Mouse (Mus musculus) lung, embryonic 14.5 days (tissue): ENCODE data around the gene Ndst4. TPM values are rescaled to one million over a fixed set of nuclear protein-coding genes. Genes with fewer than 3 reads are reported as not detected.

ENCODE experiments used
- ATAC-seq: fragments of 200-750 bp; cut with Nextera tagmentation; 2 replicates; pipeline ENCODE4 v1.8.0; 2017; ENCODE audit warnings: mild to moderate bottlenecking, moderate TSS enrichment, moderate library complexity; ENCODE audit not compliant: insufficient read depth
- DNase-seq: peaks from one replicate; pipeline ENCODE4 v3.0.0-alpha.2; 2015
- H3K27ac ChIP-seq: fragments of 300-500 bp; sonication (generic); 2 replicates; pipeline ENCODE4 v1.5.1; 2014; ENCODE audit warnings: low read depth, mild to moderate bottlenecking, moderate library complexity
- H3K27me3 ChIP-seq: fragments of 300-500 bp; sonication (generic); 2 replicates; pipeline ENCODE4 v1.6.1; 2014; ENCODE audit warnings: low read length, control low read depth; ENCODE audit not compliant: insufficient read depth
- H3K36me3 ChIP-seq: fragments of 300-500 bp; sonication (generic); 2 replicates; pipeline ENCODE4 v1.6.1; 2014; ENCODE audit warnings: control low read depth; ENCODE audit not compliant: insufficient read depth
- H3K4me1 ChIP-seq: fragments of 300-500 bp; sonication (generic); 2 replicates; pipeline ENCODE4 v1.6.1; 2014; ENCODE audit warnings: antibody characterized with exemption, control low read depth; ENCODE audit not compliant: insufficient read depth
- H3K4me2 ChIP-seq: fragments of 300-500 bp; sonication (generic); 2 replicates; pipeline ENCODE4 v1.6.1; 2014; ENCODE audit warnings: mild to moderate bottlenecking
- H3K4me3 ChIP-seq: fragments of 300-500 bp; sonication (generic); 2 replicates; pipeline ENCODE4 v1.5.1; 2014; ENCODE audit warnings: low read depth, low read length
- H3K9ac ChIP-seq: fragments of 300-500 bp; sonication (generic); 2 replicates; pipeline ENCODE4 v1.6.1; 2014
- H3K9me3 ChIP-seq: fragments of 300-500 bp; sonication (generic); 2 replicates; pipeline ENCODE4 v1.6.1; 2016; ENCODE audit warnings: low read depth, low read length, control low read depth
- CTCF ChIP-seq: IDR thresholded peaks from 2 replicates; pipeline ENCODE4 v1.5.1; 2016; ENCODE audit warnings: antibody characterized with exemption, low read depth
- WGBS: fragments of 180-500 bp; shearing (Covaris S2); extraction: QIAGEN DNeasy Blood & Tissue Kit; methylation state at CpG from one replicate; pipeline ENCODE4 v1.1.7; 2014; 5-methylcytosine and 5-hydroxymethylcytosine counted together
- polyA plus RNA-seq: library from polyadenylated mRNA; unstranded; fragments of >200 nt; fragmentation: Nextera tagmentation; extraction: Ambion mirVana; gene quantifications from 2 replicates; pipeline ENCODE4 v1.2.1, GENCODE M21; 2014

The Ndst4 gene
- polyA plus RNA-seq, 1 experiment from 2014 or later: 0.04 TPM

DNA sequence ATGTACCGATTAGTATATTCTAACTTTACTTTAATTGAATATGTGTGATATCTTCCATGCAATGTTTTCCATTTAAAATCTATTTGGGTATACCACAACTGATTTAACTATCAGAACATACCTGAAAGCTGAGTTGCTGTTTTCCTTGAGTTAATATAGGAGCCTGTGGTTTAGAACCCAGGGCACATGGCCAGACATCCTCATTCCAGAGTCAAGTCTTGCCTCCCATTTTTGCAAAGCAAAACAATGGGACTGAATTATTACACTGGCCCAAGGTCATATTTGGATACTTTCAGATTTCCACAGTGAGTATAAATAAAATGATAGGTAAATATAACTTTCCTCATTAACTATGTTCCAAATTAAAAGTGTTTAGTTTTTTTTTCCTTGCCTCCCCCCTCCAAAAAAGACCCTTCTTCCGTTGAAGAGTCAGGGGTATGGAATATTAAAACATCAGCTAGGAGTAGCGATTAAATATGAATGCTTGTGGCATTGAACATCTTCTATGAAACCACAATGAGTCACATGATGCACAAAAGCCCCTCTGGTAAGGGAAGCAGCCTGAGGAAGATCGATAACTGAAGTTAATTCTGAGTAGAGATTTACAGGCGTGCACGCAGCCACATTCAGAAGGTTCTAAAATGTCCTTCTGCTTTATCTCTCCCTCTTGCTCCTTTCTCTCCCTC, 271.5 kb downstream of the Ndst4 start:
- 80% methylated on average over 6 of the region's 6 CpGs for WGBS
- no peak for TF ChIP-seq CTCF
- H3K4me2 ChIP-seq: no peak overlapping the region
- H3K4me3 ChIP-seq: no peak overlapping the region
- no peaks in the 10 kb centered on the region for H3K4me1 ChIP-seq
- no peaks in the 10 kb centered on the region for H3K9me3 ChIP-seq
- DNase-seq: no peak
- H3K27ac ChIP-seq: no peak overlapping the region
- no peak for ATAC-seq
- no peaks in the 10 kb centered on the region for H3K27me3 ChIP-seq
- H3K36me3 ChIP-seq: no peaks in the 10 kb centered on the region
- H3K9ac ChIP-seq: no peak overlapping the region

- TF ChIP-seq CTCF: no peak
Observed at GRCm38 (mm10) chr3:125678924-125679323, 275.0 kb downstream of the Ndst4 start.

DNA sequence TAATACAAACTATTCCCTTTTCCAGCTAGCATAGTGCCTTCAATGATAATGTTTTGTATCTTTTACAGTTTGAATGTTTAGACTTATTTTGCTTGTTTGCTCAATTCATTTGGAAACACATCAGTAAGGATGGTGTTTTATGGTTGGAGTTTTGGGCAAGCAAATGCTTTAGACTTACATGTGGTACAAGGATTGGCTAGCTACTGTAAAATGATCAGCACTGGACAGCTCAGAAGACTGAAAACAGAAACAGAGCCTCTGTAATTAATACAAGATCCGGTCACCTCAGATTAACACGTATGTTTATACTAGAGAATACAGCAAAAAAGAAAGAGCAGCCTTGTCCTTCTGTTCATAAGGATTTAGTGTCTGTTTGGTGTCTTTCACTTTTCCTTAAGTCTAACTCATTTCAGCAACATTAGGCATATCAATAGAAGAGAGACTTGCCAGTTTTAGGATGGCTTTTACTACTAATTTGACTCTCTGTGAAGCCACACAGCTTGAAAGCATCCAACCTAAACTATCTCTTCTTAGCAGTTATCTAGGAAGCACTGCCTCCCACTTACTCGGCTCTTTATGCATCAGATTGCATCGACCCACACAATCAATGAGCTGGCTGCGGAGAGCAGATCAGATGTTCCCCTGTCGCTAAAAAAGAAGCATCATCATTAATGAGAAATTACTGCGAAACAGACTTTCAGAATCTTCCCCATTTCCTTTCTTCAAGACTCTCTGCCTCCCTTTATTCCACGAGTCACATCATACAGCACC, 279.8 kb downstream of the Ndst4 start:
- Histone ChIP-seq H3K27ac (no peak overlapping the region), H3K27me3 (no peaks in the 10 kb centered on the region), H3K4me3 (no peak overlapping the region), H3K36me3 (no peaks in the 10 kb centered on the region), H3K9me3 (no peaks in the 10 kb centered on the region), H3K9ac (no peak overlapping the region), H3K4me2 (no peak overlapping the region), H3K4me1 (no peaks in the 10 kb centered on the region)
- no peak for TF ChIP-seq CTCF
- DNase-seq (peak; percentile 12), ATAC-seq (no peak)
- 60% methylated on average over 8 of the region's 8 CpGs for WGBS

More at GRCm38 (mm10) chr3:125678924-125679323, 275.0 kb downstream of the Ndst4 start:
- no peaks in the 10 kb centered on the region for H3K9me3 ChIP-seq
- no peaks in the 10 kb centered on the region for H3K36me3 ChIP-seq
- DNase-seq (no peak), ATAC-seq (no peak)
- H3K27me3 ChIP-seq: no peaks in the 10 kb centered on the region
- no peaks in the 10 kb centered on the region for H3K4me1 ChIP-seq
- H3K9ac ChIP-seq: no peak overlapping the region
- H3K4me3 ChIP-seq: no peak overlapping the region
- no peak overlapping the region for H3K27ac ChIP-seq
- H3K4me2 ChIP-seq: no peak overlapping the region
- 73% methylated on average over 9 of the region's 9 CpGs for WGBS

DNA sequence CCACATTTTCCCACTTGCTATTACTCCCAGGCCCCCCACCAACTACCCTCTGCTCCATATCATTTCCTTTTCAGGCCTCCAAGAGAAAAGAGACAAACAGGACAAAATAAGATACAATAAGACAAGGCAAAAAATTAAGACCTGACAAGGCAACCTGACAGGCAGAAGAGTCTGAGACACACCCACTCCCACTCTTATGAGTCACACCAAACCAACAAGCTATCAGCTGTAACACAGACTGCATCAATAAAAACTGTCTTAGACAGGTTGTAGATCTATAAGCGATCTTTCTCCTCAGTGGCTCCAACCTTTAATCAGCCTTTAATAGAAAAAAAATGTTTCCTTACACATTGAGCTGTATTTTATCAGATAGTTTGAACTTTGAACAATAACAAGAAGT, 280.7 kb downstream of the Ndst4 start:
- WGBS: 77% methylated on average over 1 of the region's 1 CpGs
- ATAC-seq (no peak), DNase-seq (no peak)
- Histone ChIP-seq H3K4me2 (no peak overlapping the region), H3K36me3 (no peaks in the 10 kb centered on the region), H3K27me3 (no peaks in the 10 kb centered on the region), H3K27ac (no peak overlapping the region), H3K9ac (no peak overlapping the region), H3K4me3 (no peak overlapping the region), H3K4me1 (no peaks in the 10 kb centered on the region), H3K9me3 (no peaks in the 10 kb centered on the region)
- TF ChIP-seq CTCF: no peak

- Histone ChIP-seq H3K4me1 (no peaks in the 10 kb centered on the region), H3K4me3 (no peak overlapping the region), H3K36me3 (no peaks in the 10 kb centered on the region), H3K9ac (no peak overlapping the region), H3K27me3 (no peaks in the 10 kb centered on the region), H3K9me3 (no peaks in the 10 kb centered on the region), H3K27ac (no peak overlapping the region), H3K4me2 (no peak overlapping the region)
- DNase-seq: no peak
- no peak for ATAC-seq
- 52% methylated on average over 2 of the region's 2 CpGs for WGBS
- no peak for TF ChIP-seq CTCF
Observed at GRCm38 (mm10) chr3:125687601-125688000, 283.7 kb downstream of the Ndst4 start.

- DNase-seq: no peak
- Histone ChIP-seq H3K36me3 (no peaks in the 10 kb centered on the region), H3K27me3 (no peaks in the 10 kb centered on the region), H3K4me2 (no peak overlapping the region), H3K9ac (no peak overlapping the region), H3K9me3 (no peaks in the 10 kb centered on the region), H3K4me3 (no peak overlapping the region), H3K4me1 (no peaks in the 10 kb centered on the region), H3K27ac (no peak overlapping the region)
- WGBS: 81% methylated on average over 1 of the region's 1 CpGs
- TF ChIP-seq CTCF: no peak
- no peak for ATAC-seq
Observed at GRCm38 (mm10) chr3:125690948-125691347, 287.1 kb downstream of the Ndst4 start.

GRCm38 (mm10) chr3:125722953-125723352, 319.1 kb downstream of the Ndst4 start:
- Histone ChIP-seq H3K4me2 (no peak overlapping the region), H3K9ac (no peak overlapping the region), H3K27ac (no peak overlapping the region), H3K36me3 (no peaks in the 10 kb centered on the region), H3K27me3 (no peaks in the 10 kb centered on the region), H3K4me1 (no peaks in the 10 kb centered on the region), H3K4me3 (no peak overlapping the region), H3K9me3 (no peaks in the 10 kb centered on the region)
- no peak for TF ChIP-seq CTCF
- ATAC-seq (peak; percentile 35; the same call in 1 of the 2 replicates), DNase-seq (peak; percentile 50)
- WGBS: 52% methylated on average over 2 of the region's 2 CpGs
